Mouse (Mus musculus) midbrain, embryonic 12.5 days (tissue): ENCODE results near the gene Aff3. TPM values are rescaled to one million over a fixed set of nuclear protein-coding genes. Genes with fewer than 3 reads are reported as not detected.

Source experiments
- ATAC-seq: fragments of 200-750 bp; cut with Nextera tagmentation; 2 replicates; pipeline ENCODE4 v1.8.0; 2017; ENCODE audit warnings: low read depth, moderate TSS enrichment, moderate library complexity; ENCODE audit not compliant: low FRiP score
- H3K27ac ChIP-seq: fragments of 300-500 bp; sonication (generic); replicated peaks from 2 replicates; pipeline ENCODE4 v1.5.1; 2016; ENCODE audit warnings: mild to moderate bottlenecking
- H3K27me3 ChIP-seq: fragments of 300-500 bp; sonication (generic); 2 replicates; pipeline ENCODE4 v1.6.1; 2016; ENCODE audit warnings: mild to moderate bottlenecking
- H3K36me3 ChIP-seq: fragments of 300-500 bp; sonication (generic); 2 replicates; pipeline ENCODE4 v1.6.1; 2016
- H3K4me1 ChIP-seq: fragments of 300-500 bp; sonication (generic); 2 replicates; pipeline ENCODE4 v1.6.1; 2016
- H3K4me2 ChIP-seq: fragments of 300-500 bp; sonication (generic); replicated peaks from 2 replicates; pipeline ENCODE4 v1.6.1; 2016; ENCODE audit warnings: mild to moderate bottlenecking, moderate library complexity
- H3K4me3 ChIP-seq: fragments of 300-500 bp; sonication (generic); 2 replicates; pipeline ENCODE4 v1.5.1; 2016; ENCODE audit warnings: mild to moderate bottlenecking
- H3K9ac ChIP-seq: fragments of 300-500 bp; sonication (generic); replicated peaks from 2 replicates; pipeline ENCODE4 v1.6.1; 2016; ENCODE audit warnings: mild to moderate bottlenecking, moderate library complexity
- H3K9me3 ChIP-seq: fragments of 300-500 bp; sonication (generic); 2 replicates; pipeline ENCODE4 v1.6.1; 2016; ENCODE audit warnings: mild to moderate bottlenecking
- WGBS: fragments of 180-500 bp; shearing (Covaris S2); methylation state at CpG from one replicate; pipeline ENCODE4 v1.1.7; 2016; 5-methylcytosine and 5-hydroxymethylcytosine counted together
- polyA plus RNA-seq: library from polyadenylated mRNA; unstranded; fragments of >200 nt; fragmentation: Nextera tagmentation; extraction: Ambion mirVana; gene quantifications from 2 replicates; pipeline ENCODE4 v1.2.1, GENCODE M21; 2016

Gene Aff3
- polyA plus RNA-seq, 1 experiment from 2014 or later: 25.4 TPM

DNA sequence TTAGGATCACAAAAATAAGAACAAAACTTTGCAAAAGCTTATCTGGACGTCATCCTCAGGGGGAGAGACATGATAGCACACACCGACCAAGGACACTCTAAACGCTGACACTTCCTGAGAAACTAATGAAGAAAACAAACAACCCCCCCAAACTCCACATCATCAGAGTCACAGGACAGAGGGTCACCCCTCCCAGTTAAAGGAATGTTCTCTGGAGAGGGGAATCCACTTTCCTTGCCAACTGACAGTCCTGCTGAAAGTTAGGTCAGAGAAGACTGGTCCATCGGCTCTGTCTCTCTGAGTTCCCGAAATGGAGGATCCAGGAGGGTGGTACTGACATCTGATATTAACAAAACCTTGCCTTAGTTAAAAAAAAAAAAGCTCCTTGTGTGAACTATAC, 403.7 kb downstream of the Aff3 start:
- Histone ChIP-seq H3K4me2 (no peak overlapping the region), H3K9ac (no peak overlapping the region), H3K36me3 (peaks cover under 1% of the 10 kb centered on the region; the same call in 1 of the 2 replicates), H3K9me3 (no peaks in the 10 kb centered on the region), H3K4me1 (peaks cover 19% of the 10 kb centered on the region), H3K27ac (no peak overlapping the region), H3K27me3 (no peaks in the 10 kb centered on the region), H3K4me3 (no peak overlapping the region)
- 88% methylated on average over 5 of the region's 5 CpGs for WGBS
- no peak for ATAC-seq

- no peak overlapping the region for H3K4me3 ChIP-seq
- 80% methylated on average over 10 of the region's 10 CpGs for WGBS
- H3K9me3 ChIP-seq: no peaks in the 10 kb centered on the region
- no peaks in the 10 kb centered on the region for H3K36me3 ChIP-seq
- no peaks in the 10 kb centered on the region for H3K27me3 ChIP-seq
- ATAC-seq: no peak
- no peak overlapping the region for H3K4me2 ChIP-seq
- H3K27ac ChIP-seq: no peak overlapping the region
- no peak overlapping the region for H3K9ac ChIP-seq
- H3K4me1 ChIP-seq: peaks cover 19% of the 10 kb centered on the region
These were observed 405.0 kb downstream of the Aff3 start for GRCm38 (mm10) chr1:38259541-38260338.

GRCm38 (mm10) chr1:38254426-38254825, 410.3 kb downstream of the Aff3 start:
- no peak for ATAC-seq
- no peak overlapping the region for H3K4me2 ChIP-seq

DNA sequence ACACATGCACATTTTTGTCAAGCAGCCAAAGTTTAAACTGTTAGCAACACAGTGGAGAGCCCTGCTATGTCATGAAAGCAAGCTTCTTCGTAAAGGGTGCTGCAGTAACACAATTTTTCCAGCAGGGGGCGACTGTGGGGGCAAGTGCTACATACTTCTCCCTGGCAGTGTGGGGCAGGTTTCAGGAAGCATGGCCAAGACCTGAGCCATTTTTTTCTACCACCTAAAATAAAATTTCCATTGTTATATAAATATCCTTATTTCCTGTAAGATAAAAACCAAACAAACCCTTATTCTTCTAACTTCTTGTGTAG, 412.0 kb downstream of the Aff3 start:
- WGBS: 51% methylated on average over 2 of the region's 2 CpGs
- Histone ChIP-seq H3K4me1 (no peaks in the 10 kb centered on the region), H3K27ac (no peak overlapping the region), H3K36me3 (no peaks in the 10 kb centered on the region), H3K4me2 (no peak overlapping the region), H3K9ac (no peak overlapping the region), H3K27me3 (no peaks in the 10 kb centered on the region), H3K4me3 (no peak overlapping the region), H3K9me3 (no peaks in the 10 kb centered on the region)
- ATAC-seq: no peak

More at GRCm38 (mm10) chr1:38254426-38254825, 410.3 kb downstream of the Aff3 start:
- H3K27ac ChIP-seq: no peak overlapping the region
- 89% methylated on average over 8 of the region's 8 CpGs for WGBS
- no peaks in the 10 kb centered on the region for H3K4me1 ChIP-seq
- no peaks in the 10 kb centered on the region for H3K36me3 ChIP-seq
- no peaks in the 10 kb centered on the region for H3K27me3 ChIP-seq
- H3K9me3 ChIP-seq: no peaks in the 10 kb centered on the region
- no peak overlapping the region for H3K9ac ChIP-seq
- no peak overlapping the region for H3K4me3 ChIP-seq

- H3K4me2 ChIP-seq: no peak overlapping the region
- H3K27ac ChIP-seq: no peak overlapping the region
- H3K9me3 ChIP-seq: no peaks in the 10 kb centered on the region
- no peak overlapping the region for H3K4me3 ChIP-seq
- no peak overlapping the region for H3K9ac ChIP-seq
- 94% methylated on average over 19 of the region's 19 CpGs for WGBS
- H3K4me1 ChIP-seq: no peaks in the 10 kb centered on the region
- H3K36me3 ChIP-seq: no peaks in the 10 kb centered on the region
- ATAC-seq: no peak
- H3K27me3 ChIP-seq: no peaks in the 10 kb centered on the region
These were observed 412.6 kb downstream of the Aff3 start for GRCm38 (mm10) chr1:38252031-38252765.

DNA sequence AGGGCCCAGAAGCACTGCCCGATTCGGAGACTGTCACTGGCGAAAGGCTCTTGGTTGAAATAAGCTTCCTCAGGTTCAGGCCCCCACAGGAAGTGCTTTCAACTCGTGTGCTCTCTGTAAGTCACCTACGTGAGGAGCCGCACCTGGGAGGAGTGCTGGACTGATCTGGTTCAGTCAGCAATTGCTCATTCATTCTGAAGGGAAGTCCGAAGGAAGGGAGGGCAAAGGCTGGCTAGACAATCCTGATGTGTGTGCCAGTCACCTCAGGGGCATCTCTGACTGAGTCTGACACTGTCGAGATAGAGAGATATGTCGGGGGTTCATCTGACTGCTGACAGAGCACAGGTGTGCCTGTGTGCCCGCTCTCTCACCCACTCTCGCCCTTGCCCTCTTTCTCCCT, 413.3 kb downstream of the Aff3 start:
- Histone ChIP-seq H3K4me2 (no peak overlapping the region), H3K9me3 (no peaks in the 10 kb centered on the region), H3K9ac (no peak overlapping the region), H3K27ac (no peak overlapping the region), H3K4me1 (no peaks in the 10 kb centered on the region), H3K27me3 (no peaks in the 10 kb centered on the region), H3K4me3 (no peak overlapping the region), H3K36me3 (no peaks in the 10 kb centered on the region)
- WGBS: 96% methylated on average over 11 of the region's 11 CpGs
- ATAC-seq: no peak

DNA sequence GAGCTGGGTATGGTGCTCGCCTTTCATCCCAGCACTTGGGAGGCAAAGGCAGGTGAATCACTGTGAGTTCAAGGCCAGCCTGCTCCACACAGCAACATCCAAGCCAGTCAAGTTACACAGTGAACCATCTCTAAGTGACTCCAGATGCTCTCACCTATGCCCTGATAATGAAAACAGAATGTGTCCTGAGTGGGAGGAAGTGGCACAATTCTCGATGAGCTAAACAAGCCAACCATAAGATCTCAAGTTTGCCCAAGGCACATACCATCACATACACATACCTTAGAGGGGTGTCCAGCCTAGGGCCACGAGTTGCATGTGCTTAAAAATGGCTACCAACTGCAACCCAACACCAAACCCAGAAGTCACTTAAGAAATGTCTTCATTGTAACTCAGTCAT, 414.5 kb downstream of the Aff3 start:
- Histone ChIP-seq H3K27ac (no peak overlapping the region), H3K27me3 (no peaks in the 10 kb centered on the region), H3K4me3 (no peak overlapping the region), H3K36me3 (no peaks in the 10 kb centered on the region), H3K4me1 (no peaks in the 10 kb centered on the region), H3K9me3 (no peaks in the 10 kb centered on the region), H3K4me2 (no peak overlapping the region), H3K9ac (no peak overlapping the region)
- no peak for ATAC-seq
- 88% methylated on average over 3 of the region's 3 CpGs for WGBS

- 90% methylated on average over 7 of the region's 7 CpGs for WGBS
- Histone ChIP-seq H3K4me2 (no peak overlapping the region), H3K27ac (no peak overlapping the region), H3K4me3 (no peak overlapping the region), H3K4me1 (no peaks in the 10 kb centered on the region), H3K27me3 (no peaks in the 10 kb centered on the region), H3K9ac (no peak overlapping the region), H3K36me3 (no peaks in the 10 kb centered on the region), H3K9me3 (no peaks in the 10 kb centered on the region)
- no peak for ATAC-seq
These were observed 415.2 kb downstream of the Aff3 start for GRCm38 (mm10) chr1:38249561-38249960.

- 55% methylated on average over 9 of the region's 9 CpGs for WGBS
- H3K27ac ChIP-seq: peak overlapping the region; percentile 52; the same call in 1 of the 2 replicates
- no peak for ATAC-seq
These were observed 416.7 kb downstream of the Aff3 start for GRCm38 (mm10) chr1:38248027-38248426.

DNA sequence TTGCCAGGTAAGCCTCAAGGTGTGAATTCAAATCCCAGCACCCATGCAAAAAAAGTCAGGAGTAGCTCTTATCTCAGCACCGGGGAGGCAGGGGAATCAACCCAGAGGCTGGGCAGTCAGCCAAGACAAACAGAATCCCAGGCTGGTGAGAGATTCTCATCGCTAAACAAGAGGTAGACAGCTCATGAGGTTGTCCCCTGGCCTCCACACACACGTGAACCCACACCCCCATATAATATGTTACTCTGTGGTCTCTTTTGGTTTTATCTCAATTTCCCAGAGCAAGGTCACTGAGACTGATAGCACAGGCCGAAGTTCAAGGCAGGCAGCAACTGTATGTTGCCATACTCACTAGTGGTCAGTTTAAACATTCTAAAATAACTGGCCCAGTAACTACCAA, 422.2 kb downstream of the Aff3 start:
- H3K9me3 ChIP-seq: no peaks in the 10 kb centered on the region
- no peak overlapping the region for H3K27ac ChIP-seq
- H3K36me3 ChIP-seq: no peaks in the 10 kb centered on the region
- no peaks in the 10 kb centered on the region for H3K27me3 ChIP-seq
- H3K9ac ChIP-seq: no peak overlapping the region
- H3K4me1 ChIP-seq: no peaks in the 10 kb centered on the region
- H3K4me2 ChIP-seq: no peak overlapping the region
- WGBS: 79% methylated on average over 4 of the region's 4 CpGs
- no peak overlapping the region for H3K4me3 ChIP-seq
- ATAC-seq: no peak

More at GRCm38 (mm10) chr1:38248027-38248426, 416.7 kb downstream of the Aff3 start:
- H3K9me3 ChIP-seq: no peaks in the 10 kb centered on the region
- no peaks in the 10 kb centered on the region for H3K4me1 ChIP-seq
- no peaks in the 10 kb centered on the region for H3K27me3 ChIP-seq
- no peak overlapping the region for H3K4me2 ChIP-seq
- no peak overlapping the region for H3K9ac ChIP-seq
- no peaks in the 10 kb centered on the region for H3K36me3 ChIP-seq
- H3K4me3 ChIP-seq: no peak overlapping the region

- no peaks in the 10 kb centered on the region for H3K9me3 ChIP-seq
- WGBS: 85% methylated on average over 4 of the region's 4 CpGs
- no peaks in the 10 kb centered on the region for H3K36me3 ChIP-seq
- no peak overlapping the region for H3K4me2 ChIP-seq
- no peak overlapping the region for H3K9ac ChIP-seq
- no peak overlapping the region for H3K4me3 ChIP-seq
- no peak for ATAC-seq
- no peaks in the 10 kb centered on the region for H3K27me3 ChIP-seq
- H3K27ac ChIP-seq: no peak overlapping the region
- H3K4me1 ChIP-seq: no peaks in the 10 kb centered on the region
These were observed 423.0 kb downstream of the Aff3 start for GRCm38 (mm10) chr1:38241801-38242200.

- no peaks in the 10 kb centered on the region for H3K4me1 ChIP-seq
- H3K9me3 ChIP-seq: no peaks in the 10 kb centered on the region
- no peaks in the 10 kb centered on the region for H3K36me3 ChIP-seq
- no peak overlapping the region for H3K4me2 ChIP-seq
- H3K27me3 ChIP-seq: no peaks in the 10 kb centered on the region
- ATAC-seq: no peak
- H3K9ac ChIP-seq: no peak overlapping the region
- H3K27ac ChIP-seq: no peak overlapping the region
- WGBS: 84% methylated on average over 6 of the region's 6 CpGs
- H3K4me3 ChIP-seq: no peak overlapping the region
These were observed 423.5 kb downstream of the Aff3 start for GRCm38 (mm10) chr1:38241221-38241666.
